Mouse (Mus musculus) liver, postnatal 0 days (tissue): ENCODE data around the gene Six3.

ENCODE experiments used
- CTCF ChIP-seq: sonication (generic); IDR thresholded peaks from 2 replicates; pipeline ENCODE4 v1.5.1; 2016; ENCODE audit warnings: antibody characterized with exemption, low read depth
- EP300 ChIP-seq: IDR thresholded peaks from 2 replicates; pipeline ENCODE4 v1.6.1; 2016; ENCODE audit warnings: antibody characterized with exemption, low read depth, mild to moderate bottlenecking

- TF ChIP-seq CTCF (no peak), EP300 (no peak)
These were observed 1.6 kb upstream of the Six3 start for GRCm38 (mm10) chr17:85611521-85612515.
